Mouse (Mus musculus) limb, embryonic 13.5 days (tissue): Measurements from ENCODE around the gene Dennd4a. TPM values are rescaled to one million over a fixed set of nuclear protein-coding genes. Genes with fewer than 3 reads are reported as not detected.

Source experiments
- ATAC-seq: fragments of 200-750 bp; cut with Nextera tagmentation; 2 replicates; pipeline ENCODE4 v1.8.0; 2017; ENCODE audit warnings: low read depth, moderate number of reproducible peaks, moderate TSS enrichment; ENCODE audit not compliant: low FRiP score
- H3K27ac ChIP-seq: fragments of 300-500 bp; sonication (generic); 2 replicates; pipeline ENCODE4 v1.5.1; 2015; ENCODE audit warnings: inconsistent platforms, mild to moderate bottlenecking, moderate library complexity
- H3K27me3 ChIP-seq: fragments of 300-500 bp; sonication (generic); 2 replicates; pipeline ENCODE4 v1.6.1; 2015; ENCODE audit warnings: mild to moderate bottlenecking, inconsistent platforms
- H3K36me3 ChIP-seq: fragments of 300-500 bp; sonication (generic); 2 replicates; pipeline ENCODE4 v1.6.1; 2015; ENCODE audit warnings: inconsistent platforms, mild to moderate bottlenecking, moderate library complexity
- H3K4me1 ChIP-seq: fragments of 300-500 bp; sonication (generic); 2 replicates; pipeline ENCODE4 v1.6.1; 2015; ENCODE audit warnings: inconsistent platforms
- H3K4me2 ChIP-seq: fragments of 300-500 bp; sonication (generic); replicated peaks from 2 replicates; pipeline ENCODE4 v1.6.1; 2015; ENCODE audit warnings: inconsistent platforms, mild to moderate bottlenecking, moderate library complexity
- H3K4me3 ChIP-seq: fragments of 300-500 bp; sonication (generic); 2 replicates; pipeline ENCODE4 v1.5.1; 2015; ENCODE audit warnings: moderate library complexity, mild to moderate bottlenecking, inconsistent platforms
- H3K9ac ChIP-seq: fragments of 300-500 bp; sonication (generic); 2 replicates; pipeline ENCODE4 v1.6.1; 2015; ENCODE audit warnings: mild to moderate bottlenecking, inconsistent platforms
- H3K9me3 ChIP-seq: fragments of 300-500 bp; sonication (generic); 2 replicates; pipeline ENCODE4 v1.6.1; 2016; ENCODE audit warnings: inconsistent platforms
- WGBS: fragments of 180-500 bp; shearing (Covaris S2); methylation state at CpG from one replicate; pipeline ENCODE4 v1.1.7; 2015; 5-methylcytosine and 5-hydroxymethylcytosine counted together
- polyA plus RNA-seq: library from polyadenylated mRNA; unstranded; fragments of >200 nt; fragmentation: Nextera tagmentation; extraction: Ambion mirVana; gene quantifications from 2 replicates; pipeline ENCODE4 v1.2.1, GENCODE M21; 2015

The Dennd4a gene
- 7.5 and 9.8 TPM in 2 replicates for polyA plus RNA-seq

DNA sequence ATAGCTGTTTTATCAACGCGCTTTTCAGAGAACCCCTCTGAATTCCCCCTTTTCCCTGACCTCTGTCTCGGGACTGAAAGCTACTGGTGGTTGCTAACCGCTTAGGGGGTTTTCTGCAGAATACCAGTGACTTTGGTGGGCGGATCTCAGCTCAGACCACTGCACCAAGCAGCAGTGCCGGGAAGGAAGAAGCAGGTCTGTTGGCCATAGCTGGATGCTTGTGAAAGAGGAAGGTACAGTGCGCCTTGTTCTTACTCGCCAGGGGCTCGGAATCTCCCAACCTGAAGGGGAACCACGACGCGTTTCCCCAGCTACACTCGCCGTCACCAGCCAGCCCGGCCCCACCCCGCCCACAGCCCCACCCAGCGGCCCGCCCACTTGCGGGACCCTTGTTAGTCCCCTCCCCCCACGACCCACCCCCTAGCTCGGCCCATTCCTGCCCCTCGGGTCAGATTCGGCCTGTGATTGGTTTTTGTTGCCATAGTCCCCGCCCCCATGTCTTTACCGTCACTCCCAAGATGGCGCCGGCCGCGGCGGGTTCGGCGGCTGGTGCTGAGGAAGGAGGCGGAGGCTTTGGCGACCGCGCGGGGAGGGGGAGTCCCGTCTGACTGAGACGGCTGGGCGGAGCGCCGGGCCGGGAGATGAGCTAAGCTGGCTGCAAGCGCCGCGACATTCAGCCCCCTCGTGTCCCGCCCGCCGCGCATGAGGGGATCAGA, at the start of gene Dennd4a:
Gene Dennd4a, plus strand, starts transcription at position 519 of the 716 bp plus-strand sequence.
- Histone ChIP-seq H3K9me3 (no peaks in the 10 kb centered on the region), H3K4me2 (peak within 1 kb of the TSS; percentile 73), H3K27ac (peak within 1 kb of the TSS; percentile 88), H3K9ac (peak within 1 kb of the TSS; percentile 75), H3K27me3 (no peaks in the 10 kb centered on the region), H3K36me3 (no peaks in the 10 kb centered on the region), H3K4me3 (peak within 1 kb of the TSS; percentile 86), H3K4me1 (peaks cover 16% of the 10 kb centered on the region)
- peak; percentile 97 for ATAC-seq
- under 1% methylated on average over 39 of the region's 51 CpGs for WGBS

DNA sequence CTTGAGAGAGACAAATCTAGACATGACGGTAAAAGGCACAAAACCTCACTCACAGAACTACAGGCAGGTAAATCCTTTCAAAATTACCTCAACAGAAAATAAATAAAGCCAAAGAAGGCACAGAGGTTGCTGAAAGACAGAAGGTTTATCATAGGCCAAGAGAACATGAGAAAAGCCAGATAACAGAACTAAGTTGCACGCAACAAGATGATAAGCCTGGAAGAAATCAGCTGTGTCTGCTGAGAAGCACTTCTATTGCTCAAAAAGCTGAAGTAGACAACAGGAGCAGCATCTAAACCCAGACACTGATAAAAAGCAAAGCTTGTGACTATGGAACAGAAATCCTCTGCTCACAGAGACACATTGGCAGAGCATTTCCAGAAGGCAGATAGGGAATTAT, 46.3 kb upstream of the Dennd4a start:
- Histone ChIP-seq H3K9ac (no peak overlapping the region), H3K4me2 (no peak overlapping the region), H3K27ac (no peak overlapping the region), H3K36me3 (no peaks in the 10 kb centered on the region), H3K9me3 (no peaks in the 10 kb centered on the region), H3K4me3 (no peak overlapping the region), H3K27me3 (no peaks in the 10 kb centered on the region), H3K4me1 (no peaks in the 10 kb centered on the region)
- 90% methylated on average over 2 of the region's 2 CpGs for WGBS
- no peak for ATAC-seq

- H3K9ac ChIP-seq, result no peak overlapping the region
- WGBS, result 90% methylated on average over 3 of the region's 3 CpGs
- no peaks in the 10 kb centered on the region for H3K36me3 ChIP-seq
- no peaks in the 10 kb centered on the region for H3K4me1 ChIP-seq
- H3K9me3 ChIP-seq, result no peaks in the 10 kb centered on the region
- ATAC-seq, result no peak
- H3K27ac ChIP-seq, result no peak overlapping the region
- H3K4me3 ChIP-seq, result no peak overlapping the region
- no peaks in the 10 kb centered on the region for H3K27me3 ChIP-seq
- H3K4me2 ChIP-seq, result no peak overlapping the region
Observed at GRCm38 (mm10) chr9:64766136-64766535, 45.0 kb upstream of the Dennd4a start.

- Histone ChIP-seq H3K9ac (no peak overlapping the region), H3K4me3 (no peak overlapping the region), H3K4me2 (no peak overlapping the region), H3K36me3 (no peaks in the 10 kb centered on the region), H3K4me1 (no peaks in the 10 kb centered on the region), H3K9me3 (no peaks in the 10 kb centered on the region), H3K27me3 (no peaks in the 10 kb centered on the region), H3K27ac (no peak overlapping the region)
- WGBS, result 45% methylated on average over 1 of the region's 1 CpGs
- no peak for ATAC-seq
Observed at GRCm38 (mm10) chr9:64767796-64768195, 43.3 kb upstream of the Dennd4a start.

DNA sequence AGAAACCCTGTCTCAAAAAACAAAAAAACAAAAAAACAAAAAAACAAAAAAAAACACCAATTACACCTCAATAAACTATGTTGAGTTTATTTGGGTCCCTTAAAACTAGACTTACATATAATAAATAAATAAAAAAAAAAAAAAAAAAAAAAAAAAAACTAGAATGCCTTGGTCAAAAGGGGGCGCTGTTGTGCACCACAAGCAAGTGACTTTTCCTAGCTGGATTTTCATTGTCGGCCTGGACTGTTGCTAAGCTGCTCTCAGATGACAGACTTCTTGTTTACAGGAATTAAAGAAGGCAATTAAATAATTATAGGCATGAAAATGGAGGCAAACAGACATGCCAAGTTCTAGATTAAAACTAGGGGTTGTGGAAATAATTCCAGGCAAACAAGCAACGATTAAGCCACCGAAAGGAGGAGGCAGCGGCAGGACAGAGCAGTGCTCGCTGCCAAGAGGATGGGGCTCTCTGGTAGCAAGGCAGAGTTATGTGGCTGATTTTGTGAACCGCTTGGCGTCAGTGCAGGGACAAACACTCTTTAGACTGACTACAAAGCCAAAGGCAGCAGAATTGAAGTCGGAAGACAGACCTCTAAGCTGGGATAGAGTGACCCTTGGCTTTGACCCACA, 42.0 kb upstream of the Dennd4a start:
- WGBS, result 50% methylated on average over 9 of the region's 9 CpGs
- H3K4me1 ChIP-seq, result no peaks in the 10 kb centered on the region
- H3K4me3 ChIP-seq, result no peak overlapping the region
- H3K36me3 ChIP-seq, result no peaks in the 10 kb centered on the region
- H3K27me3 ChIP-seq, result no peaks in the 10 kb centered on the region
- no peak overlapping the region for H3K9ac ChIP-seq
- ATAC-seq, result no peak
- H3K4me2 ChIP-seq, result no peak overlapping the region
- no peaks in the 10 kb centered on the region for H3K9me3 ChIP-seq
- no peak overlapping the region for H3K27ac ChIP-seq

DNA sequence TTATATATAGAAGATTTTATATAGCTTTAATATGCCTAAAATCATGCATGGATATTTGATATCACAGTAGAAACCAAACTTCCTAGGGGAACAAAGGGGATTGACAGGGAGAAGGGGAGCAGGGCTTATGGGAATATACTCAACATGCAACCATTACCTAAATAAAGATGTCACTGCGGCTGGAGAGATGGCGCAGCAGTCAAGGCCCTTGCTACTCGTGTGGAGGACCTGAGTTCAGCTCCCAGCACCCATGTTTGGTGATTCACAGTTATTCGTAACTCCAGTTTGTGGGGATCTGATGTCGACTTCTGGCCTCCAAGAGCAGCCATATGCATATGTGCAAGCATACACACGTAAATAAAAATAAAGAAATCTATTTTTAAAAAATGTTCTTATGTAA, 41.2 kb upstream of the Dennd4a start:
- Histone ChIP-seq H3K4me3 (no peak overlapping the region), H3K4me1 (0 out of 2 replicates have a peak, but pooled peaks cover under 1% of the 10 kb centered on the region), H3K9me3 (no peaks in the 10 kb centered on the region), H3K36me3 (no peaks in the 10 kb centered on the region), H3K27me3 (no peaks in the 10 kb centered on the region), H3K27ac (no peak overlapping the region), H3K4me2 (no peak overlapping the region), H3K9ac (no peak overlapping the region)
- 90% methylated on average over 6 of the region's 6 CpGs for WGBS
- ATAC-seq, result no peak

GRCm38 (mm10) chr9:64770411-64770849, 40.7 kb upstream of the Dennd4a start:
- 91% methylated on average over 5 of the region's 5 CpGs for WGBS
- no peaks in the 10 kb centered on the region for H3K9me3 ChIP-seq
- no peak overlapping the region for H3K4me3 ChIP-seq
- H3K27me3 ChIP-seq, result no peaks in the 10 kb centered on the region
- H3K4me2 ChIP-seq, result no peak overlapping the region
- H3K36me3 ChIP-seq, result no peaks in the 10 kb centered on the region
- H3K4me1 ChIP-seq, result 0 out of 2 replicates have a peak, but pooled peaks cover 2% of the 10 kb centered on the region
- no peak overlapping the region for H3K9ac ChIP-seq
- no peak for ATAC-seq
- no peak overlapping the region for H3K27ac ChIP-seq

- H3K4me3 ChIP-seq, result no peak overlapping the region
- 56% methylated on average over 5 of the region's 5 CpGs for WGBS
- H3K27me3 ChIP-seq, result no peaks in the 10 kb centered on the region
- ATAC-seq, result no peak
- H3K36me3 ChIP-seq, result no peaks in the 10 kb centered on the region
- no peak overlapping the region for H3K9ac ChIP-seq
- H3K4me1 ChIP-seq, result 0 out of 2 replicates have a peak, but pooled peaks cover 2% of the 10 kb centered on the region
- H3K4me2 ChIP-seq, result no peak overlapping the region
- H3K9me3 ChIP-seq, result no peaks in the 10 kb centered on the region
- no peak overlapping the region for H3K27ac ChIP-seq
Observed at GRCm38 (mm10) chr9:64771236-64771635, 39.9 kb upstream of the Dennd4a start.

GRCm38 (mm10) chr9:64773254-64773653, 37.9 kb upstream of the Dennd4a start:
- Histone ChIP-seq H3K27ac (no peak overlapping the region), H3K9ac (no peak overlapping the region), H3K27me3 (no peaks in the 10 kb centered on the region), H3K36me3 (no peaks in the 10 kb centered on the region), H3K4me3 (no peak overlapping the region), H3K9me3 (no peaks in the 10 kb centered on the region), H3K4me1 (0 out of 2 replicates have a peak, but pooled peaks cover 2% of the 10 kb centered on the region), H3K4me2 (no peak overlapping the region)
- 68% methylated on average over 8 of the region's 8 CpGs for WGBS
- ATAC-seq, result no peak

DNA sequence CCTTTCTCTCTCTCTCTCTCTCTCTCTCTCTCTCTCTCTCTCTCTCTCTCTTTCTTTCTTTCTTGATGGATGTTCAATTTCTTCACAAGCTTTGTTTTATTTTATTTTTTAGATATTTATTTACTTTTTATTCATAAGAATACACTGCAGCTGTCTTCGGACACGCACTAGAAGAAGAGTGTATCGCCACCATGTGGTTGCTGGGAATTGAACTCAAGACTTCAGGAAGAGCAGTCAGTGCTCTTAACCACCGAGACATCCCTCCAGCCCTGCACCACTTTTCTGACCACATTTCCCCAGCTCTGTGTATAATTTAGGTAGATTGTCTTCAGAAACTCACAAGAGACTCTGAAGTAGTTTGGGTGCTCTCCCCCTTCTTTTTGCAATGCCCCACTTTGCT, 37.2 kb upstream of the Dennd4a start:
- Histone ChIP-seq H3K4me1 (0 out of 2 replicates have a peak, but pooled peaks cover 2% of the 10 kb centered on the region), H3K36me3 (no peaks in the 10 kb centered on the region), H3K4me3 (no peak overlapping the region), H3K27ac (no peak overlapping the region), H3K9me3 (no peaks in the 10 kb centered on the region), H3K27me3 (no peaks in the 10 kb centered on the region), H3K4me2 (no peak overlapping the region), H3K9ac (no peak overlapping the region)
- WGBS, result 63% methylated on average over 4 of the region's 4 CpGs
- no peak for ATAC-seq

DNA sequence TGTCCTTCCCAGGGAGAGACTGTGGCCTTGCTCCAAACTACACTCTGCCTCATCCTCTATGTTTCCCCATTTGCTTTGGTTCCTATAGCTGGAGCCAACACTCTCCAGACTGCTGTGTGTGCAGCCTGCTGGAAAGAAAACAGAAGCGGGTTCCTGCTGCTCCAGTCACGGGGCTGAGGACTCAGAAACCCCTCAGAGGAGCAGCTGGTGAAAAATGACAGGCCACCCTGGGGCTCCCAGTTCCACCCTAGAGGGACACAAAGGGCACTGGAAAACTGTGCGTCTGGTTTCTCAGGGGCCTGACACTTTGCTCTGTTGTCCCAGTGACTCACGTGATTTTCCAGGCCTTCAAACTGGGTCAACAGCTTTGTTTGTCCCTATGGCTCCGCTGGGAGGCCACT, 36.7 kb upstream of the Dennd4a start:
- H3K9ac ChIP-seq, result no peak overlapping the region
- H3K9me3 ChIP-seq, result no peaks in the 10 kb centered on the region
- no peaks in the 10 kb centered on the region for H3K36me3 ChIP-seq
- no peaks in the 10 kb centered on the region for H3K27me3 ChIP-seq
- H3K4me1 ChIP-seq, result 0 out of 2 replicates have a peak, but pooled peaks cover 2% of the 10 kb centered on the region
- 40% methylated on average over 5 of the region's 5 CpGs for WGBS
- H3K27ac ChIP-seq, result no peak overlapping the region
- H3K4me2 ChIP-seq, result no peak overlapping the region
- no peak for ATAC-seq
- no peak overlapping the region for H3K4me3 ChIP-seq

- H3K27ac ChIP-seq, result no peak overlapping the region
- H3K4me2 ChIP-seq, result no peak overlapping the region
- H3K36me3 ChIP-seq, result no peaks in the 10 kb centered on the region
- ATAC-seq, result no peak
- H3K9me3 ChIP-seq, result no peaks in the 10 kb centered on the region
- H3K9ac ChIP-seq, result no peak overlapping the region
- 75% methylated on average over 2 of the region's 2 CpGs for WGBS
- H3K27me3 ChIP-seq, result no peaks in the 10 kb centered on the region
- no peak overlapping the region for H3K4me3 ChIP-seq
- H3K4me1 ChIP-seq, result 0 out of 2 replicates have a peak, but pooled peaks cover 2% of the 10 kb centered on the region
Observed at GRCm38 (mm10) chr9:64774883-64775282, 36.3 kb upstream of the Dennd4a start.
